Mouse (Mus musculus): ENCODE measurements around the gene Wnt8b. TPM values are rescaled to one million over a fixed set of nuclear protein-coding genes. Genes with fewer than 3 reads are reported as not detected.

Wnt8b gene
- not detected in 2 replicates for polyA plus RNA-seq (2015; fragmentation: Nextera tagmentation; extraction: Ambion mirVana)

- Histone ChIP-seq H3K4me1 (ENCODE audit: control insufficient read depth, insufficient read depth, low read length) (no peaks in the 10 kb centered on the region), H3K27me3 (replicated peaks; ENCODE audit: control insufficient read depth, insufficient read depth, low read length) (peaks cover 8% of the 10 kb centered on the region; the same call in 1 of the 2 replicates), H3K9ac (ENCODE audit: low read depth, low read length) (no peak within 1 kb of the TSS), H3K4me3 (ENCODE audit: low read length) (no peak within 1 kb of the TSS), H3K9me3 (ENCODE audit: control insufficient read depth, low read length) (no peaks in the 10 kb centered on the region), H3K27ac (ENCODE audit: low read length) (no peak within 1 kb of the TSS), H3K4me2 (ENCODE audit: low read depth, low read length) (no peak within 1 kb of the TSS), H3K36me3 (ENCODE audit: control insufficient read depth, insufficient read depth, low read length) (no peaks in the 10 kb centered on the region)
- 47% methylated on average over 8 of the region's 8 CpGs for WGBS
- no peak for ATAC-seq
Measured at GRCm38 (mm10) chr19:44493128-44493527, at the start of gene Wnt8b. TSS of gene Wnt8b (plus strand) at chr19:44493472.

- Histone ChIP-seq H3K4me2 (ENCODE audit: low read depth, low read length) (no peak overlapping the region), H3K4me1 (ENCODE audit: control insufficient read depth, insufficient read depth, low read length) (no peaks in the 10 kb centered on the region), H3K27ac (ENCODE audit: low read length) (no peak overlapping the region), H3K9me3 (ENCODE audit: control insufficient read depth, low read length) (no peaks in the 10 kb centered on the region), H3K4me3 (ENCODE audit: low read length) (no peak overlapping the region), H3K27me3 (replicated peaks; ENCODE audit: control insufficient read depth, insufficient read depth, low read length) (no peaks in the 10 kb centered on the region), H3K36me3 (ENCODE audit: control insufficient read depth, insufficient read depth, low read length) (no peaks in the 10 kb centered on the region), H3K9ac (ENCODE audit: low read depth, low read length) (no peak overlapping the region)
- no peak for ATAC-seq
- WGBS, result 75% methylated on average over 3 of the region's 3 CpGs
Measured at GRCm38 (mm10) chr19:44445755-44446154, 47.5 kb upstream of the Wnt8b start.

- 82% methylated on average over 4 of the region's 4 CpGs for WGBS
- ATAC-seq, result no peak
Measured at GRCm38 (mm10) chr19:44447927-44448326, 45.3 kb upstream of the Wnt8b start.

GRCm38 (mm10) chr19:44454862-44455261 is 38.4 kb upstream of the Wnt8b start:
- Histone ChIP-seq H3K4me1 (ENCODE audit: control insufficient read depth, insufficient read depth, low read length) (0 out of 2 replicates have a peak, but pooled peaks cover 2% of the 10 kb centered on the region), H3K27me3 (replicated peaks; ENCODE audit: control insufficient read depth, insufficient read depth, low read length) (no peaks in the 10 kb centered on the region), H3K9ac (ENCODE audit: low read depth, low read length) (no peak overlapping the region), H3K36me3 (ENCODE audit: control insufficient read depth, insufficient read depth, low read length) (no peaks in the 10 kb centered on the region), H3K27ac (ENCODE audit: low read length) (no peak overlapping the region), H3K4me2 (ENCODE audit: low read depth, low read length) (no peak overlapping the region), H3K4me3 (ENCODE audit: low read length) (no peak overlapping the region), H3K9me3 (ENCODE audit: control insufficient read depth, low read length) (no peaks in the 10 kb centered on the region)
- 87% methylated on average over 6 of the region's 6 CpGs for WGBS
- no peak for ATAC-seq

More at GRCm38 (mm10) chr19:44447927-44448326, 45.3 kb upstream of the Wnt8b start:
- no peak overlapping the region for H3K4me2 ChIP-seq (ENCODE audit: low read depth, low read length)
- H3K27me3 ChIP-seq (replicated peaks; ENCODE audit: control insufficient read depth, insufficient read depth, low read length), result no peaks in the 10 kb centered on the region
- H3K4me1 ChIP-seq (ENCODE audit: control insufficient read depth, insufficient read depth, low read length), result no peaks in the 10 kb centered on the region
- no peaks in the 10 kb centered on the region for H3K9me3 ChIP-seq (ENCODE audit: control insufficient read depth, low read length)
- no peaks in the 10 kb centered on the region for H3K36me3 ChIP-seq (ENCODE audit: control insufficient read depth, insufficient read depth, low read length)
- no peak overlapping the region for H3K27ac ChIP-seq (ENCODE audit: low read length)
- no peak overlapping the region for H3K4me3 ChIP-seq (ENCODE audit: low read length)
- H3K9ac ChIP-seq (ENCODE audit: low read depth, low read length), result no peak overlapping the region

- Histone ChIP-seq H3K4me1 (ENCODE audit: control insufficient read depth, insufficient read depth, low read length) (0 out of 2 replicates have a peak, but pooled peaks cover 2% of the 10 kb centered on the region), H3K27me3 (replicated peaks; ENCODE audit: control insufficient read depth, insufficient read depth, low read length) (no peaks in the 10 kb centered on the region), H3K27ac (ENCODE audit: low read length) (no peak overlapping the region), H3K9ac (ENCODE audit: low read depth, low read length) (no peak overlapping the region), H3K9me3 (ENCODE audit: control insufficient read depth, low read length) (no peaks in the 10 kb centered on the region), H3K36me3 (ENCODE audit: control insufficient read depth, insufficient read depth, low read length) (no peaks in the 10 kb centered on the region), H3K4me3 (ENCODE audit: low read length) (no peak overlapping the region), H3K4me2 (ENCODE audit: low read depth, low read length) (no peak overlapping the region)
- WGBS, result 50% methylated on average over 8 of the region's 8 CpGs
- ATAC-seq, result no peak
Measured at GRCm38 (mm10) chr19:44455356-44455755, 37.9 kb upstream of the Wnt8b start.

GRCm38 (mm10) chr19:44457359-44458055 is 35.8 kb upstream of the Wnt8b start:
- peak; percentile 55 for ATAC-seq
- no peak overlapping the region for H3K27ac ChIP-seq (ENCODE audit: low read length)
- H3K27me3 ChIP-seq (replicated peaks; ENCODE audit: control insufficient read depth, insufficient read depth, low read length), result no peaks in the 10 kb centered on the region
- no peaks in the 10 kb centered on the region for H3K36me3 ChIP-seq (ENCODE audit: control insufficient read depth, insufficient read depth, low read length)
- no peak overlapping the region for H3K9ac ChIP-seq (ENCODE audit: low read depth, low read length)
- WGBS, result 53% methylated on average over 3 of the region's 3 CpGs
- H3K9me3 ChIP-seq (ENCODE audit: control insufficient read depth, low read length), result no peaks in the 10 kb centered on the region
- H3K4me1 ChIP-seq (ENCODE audit: control insufficient read depth, insufficient read depth, low read length), result 0 out of 2 replicates have a peak, but pooled peaks cover 2% of the 10 kb centered on the region
- no peak overlapping the region for H3K4me2 ChIP-seq (ENCODE audit: low read depth, low read length)
- no peak overlapping the region for H3K4me3 ChIP-seq (ENCODE audit: low read length)

GRCm38 (mm10) chr19:44458696-44459095 is 34.6 kb upstream of the Wnt8b start:
- no peak overlapping the region for H3K4me2 ChIP-seq (ENCODE audit: low read depth, low read length)
- ATAC-seq, result no peak
- H3K36me3 ChIP-seq (ENCODE audit: control insufficient read depth, insufficient read depth, low read length), result no peaks in the 10 kb centered on the region
- H3K4me1 ChIP-seq (ENCODE audit: control insufficient read depth, insufficient read depth, low read length), result 0 out of 2 replicates have a peak, but pooled peaks cover 2% of the 10 kb centered on the region
- H3K4me3 ChIP-seq (ENCODE audit: low read length), result no peak overlapping the region
- no peak overlapping the region for H3K27ac ChIP-seq (ENCODE audit: low read length)
- no peak overlapping the region for H3K9ac ChIP-seq (ENCODE audit: low read depth, low read length)
- H3K9me3 ChIP-seq (ENCODE audit: control insufficient read depth, low read length), result no peaks in the 10 kb centered on the region
- no peaks in the 10 kb centered on the region for H3K27me3 ChIP-seq (replicated peaks; ENCODE audit: control insufficient read depth, insufficient read depth, low read length)
- 83% methylated on average over 13 of the region's 13 CpGs for WGBS

GRCm38 (mm10) chr19:44460441-44460840 is 32.8 kb upstream of the Wnt8b start:
- ATAC-seq, result no peak
- 84% methylated on average over 5 of the region's 5 CpGs for WGBS
- H3K4me3 ChIP-seq (ENCODE audit: low read length), result no peak overlapping the region

GRCm38 (mm10) chr19:44461500-44461899 is 31.8 kb upstream of the Wnt8b start:
- Histone ChIP-seq H3K27me3 (replicated peaks; ENCODE audit: control insufficient read depth, insufficient read depth, low read length) (no peaks in the 10 kb centered on the region), H3K4me3 (ENCODE audit: low read length) (no peak overlapping the region), H3K9me3 (ENCODE audit: control insufficient read depth, low read length) (no peaks in the 10 kb centered on the region), H3K9ac (ENCODE audit: low read depth, low read length) (no peak overlapping the region), H3K4me2 (ENCODE audit: low read depth, low read length) (no peak overlapping the region), H3K36me3 (ENCODE audit: control insufficient read depth, insufficient read depth, low read length) (no peaks in the 10 kb centered on the region), H3K27ac (ENCODE audit: low read length) (no peak overlapping the region), H3K4me1 (ENCODE audit: control insufficient read depth, insufficient read depth, low read length) (0 out of 2 replicates have a peak, but pooled peaks cover 2% of the 10 kb centered on the region)
- 59% methylated on average over 4 of the region's 4 CpGs for WGBS
- ATAC-seq, result no peak

More at GRCm38 (mm10) chr19:44460441-44460840, 32.8 kb upstream of the Wnt8b start:
- Histone ChIP-seq H3K27me3 (replicated peaks; ENCODE audit: control insufficient read depth, insufficient read depth, low read length) (no peaks in the 10 kb centered on the region), H3K4me1 (ENCODE audit: control insufficient read depth, insufficient read depth, low read length) (0 out of 2 replicates have a peak, but pooled peaks cover 2% of the 10 kb centered on the region), H3K27ac (ENCODE audit: low read length) (no peak overlapping the region), H3K9ac (ENCODE audit: low read depth, low read length) (no peak overlapping the region), H3K4me2 (ENCODE audit: low read depth, low read length) (no peak overlapping the region), H3K9me3 (ENCODE audit: control insufficient read depth, low read length) (no peaks in the 10 kb centered on the region), H3K36me3 (ENCODE audit: control insufficient read depth, insufficient read depth, low read length) (no peaks in the 10 kb centered on the region)
